Mouse (Mus musculus) ovary, adult 10 weeks (tissue): ENCODE results near the gene Gm5426. TPM values are rescaled to one million over a fixed set of nuclear protein-coding genes. Genes with fewer than 3 reads are reported as not detected.

Experiments used
- polyA plus RNA-seq: library from polyadenylated mRNA; stranded (reverse); fragments of 350-450 nt; fragmentation: Illumina TruSeq; extraction: RNeasy Lipid Tissue Mini Kit (QIAGEN cat#74804); gene quantifications from one replicate; pipeline ENCODE4 v1.2.3, GENCODE M21; 2014

Gm5426 gene
- polyA plus RNA-seq = not detected

DNA sequence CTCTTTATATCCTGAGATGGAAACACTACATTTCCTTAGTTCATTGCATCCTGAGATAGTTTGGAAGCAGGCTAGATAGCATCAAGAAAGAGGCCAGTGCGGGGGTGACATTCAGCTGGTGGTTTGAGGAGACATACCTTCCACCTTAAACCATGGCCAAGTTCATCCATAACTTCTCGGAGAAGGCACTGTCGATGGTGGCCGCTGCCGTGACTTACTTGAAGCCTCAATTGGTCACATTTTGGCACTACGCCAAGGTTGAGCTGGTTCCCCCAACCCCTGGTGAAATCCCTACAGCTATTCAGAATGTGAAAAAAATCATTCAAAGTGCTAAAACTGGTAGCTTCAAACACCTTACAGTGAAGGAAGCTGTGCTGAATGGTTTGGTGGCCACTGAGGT lies at the start of gene Gm5426:
TSS of gene Gm5426 (plus strand) at position 153 of the 400 bp plus-strand sequence.

Other genes starting within 250 kb of the Gm5426 start
- 67.5 TPM for gene Eea1, start 196.0 kb upstream of the Gm5426 start, polyA plus RNA-seq